Mouse (Mus musculus) urinary bladder, postnatal 25 days (tissue): Measurements from ENCODE around the gene Kif1bp.
A peak's percentile ranks its signal among the peaks of the same experiment; 100 is the strongest.
"Not testable (repeated sequence)": the region's sequence is repeated elsewhere in the genome, so short reads cannot be mapped to it uniquely, and the experiment has no call there.

Experiments
- DNase-seq: peaks from one replicate; pipeline ENCODE4 v3.0.0; 2022; ENCODE audit warnings: low spot score

Kif1bp gene

GRCm38 (mm10) chr10:62578338-62579100, at the start of gene Kif1bp:
Gene Kif1bp (minus strand): TSS chr10:62578457.
- peak; percentile 94 for DNase-seq

- DNase-seq, result no peak
Measured at GRCm38 (mm10) chr10:62604161-62604560, 25.9 kb upstream of the Kif1bp start.

- no peak for DNase-seq
Measured at GRCm38 (mm10) chr10:62603233-62604030, 25.2 kb upstream of the Kif1bp start.

GRCm38 (mm10) chr10:62602177-62603040, 24.2 kb upstream of the Kif1bp start, which contains the start of gene Ddx21:
Gene Ddx21 (minus strand): TSS chr10:62602281.
- peak; percentile 88 for DNase-seq

- no peak for DNase-seq
Measured at GRCm38 (mm10) chr10:62601833-62602176, 23.5 kb upstream of the Kif1bp start.

- DNase-seq, result no peak
Measured at GRCm38 (mm10) chr10:62601053-62601791, 23.0 kb upstream of the Kif1bp start.

GRCm38 (mm10) chr10:62600056-62600455, 21.8 kb upstream of the Kif1bp start:
- no peak for DNase-seq

GRCm38 (mm10) chr10:62599311-62599710, 21.1 kb upstream of the Kif1bp start:
- DNase-seq, result not testable (repeated sequence)

- no peak for DNase-seq
Measured at GRCm38 (mm10) chr10:62592496-62592895, 14.2 kb upstream of the Kif1bp start.

GRCm38 (mm10) chr10:62590200-62590599, 11.9 kb upstream of the Kif1bp start:
- peak; percentile 80 for DNase-seq

- DNase-seq, result no peak
Measured at GRCm38 (mm10) chr10:62588616-62589015, 10.4 kb upstream of the Kif1bp start.

GRCm38 (mm10) chr10:62583245-62583644, 5.0 kb upstream of the Kif1bp start:
- DNase-seq, result no peak

- DNase-seq, result no peak
Measured at GRCm38 (mm10) chr10:62582701-62583100, 4.4 kb upstream of the Kif1bp start.

- no peak for DNase-seq
Measured at GRCm38 (mm10) chr10:62582263-62582662, 4.0 kb upstream of the Kif1bp start.

GRCm38 (mm10) chr10:62579129-62579528, 872 bp upstream of the Kif1bp start:
- not testable (repeated sequence) for DNase-seq

GRCm38 (mm10) chr10:62577673-62578337, 452 bp downstream of the Kif1bp start:
- no peak for DNase-seq

GRCm38 (mm10) chr10:62575001-62575400, 3.3 kb downstream of the Kif1bp start:
- DNase-seq, result no peak

- DNase-seq, result no peak
Measured at GRCm38 (mm10) chr10:62570126-62570871, 8.0 kb downstream of the Kif1bp start.

GRCm38 (mm10) chr10:62568861-62569260, 9.4 kb downstream of the Kif1bp start:
- DNase-seq, result no peak

- no peak for DNase-seq
Measured at GRCm38 (mm10) chr10:62557736-62558135, 20.5 kb downstream of the Kif1bp start.
